Mouse (Mus musculus): ENCODE data around the gene H2-Eb1. TPM values are rescaled to one million over a fixed set of nuclear protein-coding genes. Genes with fewer than 3 reads are reported as not detected.

Gene H2-Eb1
- polyA plus RNA-seq, 1 experiment from 2014 or later = 2.5 TPM

DNA sequence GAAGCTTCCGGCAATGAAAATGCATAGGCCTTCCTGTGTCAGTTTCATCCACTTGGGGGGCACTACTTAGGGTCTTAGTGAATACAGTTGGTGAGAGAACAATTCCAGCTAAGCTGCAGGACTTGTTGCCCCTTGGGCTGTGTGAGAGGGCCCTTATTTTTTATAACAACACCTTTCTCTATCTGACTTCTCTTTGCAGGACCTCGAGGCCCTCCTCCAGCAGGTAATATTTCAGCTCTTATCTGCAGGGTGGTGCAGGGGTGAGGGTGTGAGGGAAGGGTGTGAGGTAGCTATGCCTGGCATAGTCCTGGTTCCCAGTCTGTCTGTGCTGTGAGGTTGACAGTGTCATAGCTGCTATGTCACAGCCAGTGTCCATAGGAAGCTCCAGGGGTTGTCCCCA, 37.4 kb upstream of the H2-Eb1 start:
- no peak overlapping the region for H3K4me3 ChIP-seq (ENCODE audit: low read depth, low read length)
- H3K4me1 ChIP-seq (replicated peaks; ENCODE audit: control insufficient read depth, insufficient read depth, low read length) = 0 out of 2 replicates have a peak, but pooled peaks cover 3% of the 10 kb centered on the region
- H3K27ac ChIP-seq (ENCODE audit: low read depth, low read length) = no peak overlapping the region
- DNase-seq (ENCODE audit: low spot score) = no peak
- peaks cover 13% of the 10 kb centered on the region for H3K27me3 ChIP-seq (ENCODE audit: control insufficient read depth, insufficient read depth, low read length)
- 79% methylated on average over 2 of the region's 2 CpGs for WGBS
- H3K36me3 ChIP-seq (ENCODE audit: control insufficient read depth, insufficient read depth, low read length) = no peaks in the 10 kb centered on the region
- H3K9me3 ChIP-seq (ENCODE audit: control insufficient read depth, low read length) = no peaks in the 10 kb centered on the region
- no peak overlapping the region for H3K4me2 ChIP-seq (replicated peaks; ENCODE audit: low read depth, low read length)
- no peak overlapping the region for H3K9ac ChIP-seq (ENCODE audit: low read depth, low read length)
- no peak for ATAC-seq (ENCODE audit: low FRiP score)

DNA sequence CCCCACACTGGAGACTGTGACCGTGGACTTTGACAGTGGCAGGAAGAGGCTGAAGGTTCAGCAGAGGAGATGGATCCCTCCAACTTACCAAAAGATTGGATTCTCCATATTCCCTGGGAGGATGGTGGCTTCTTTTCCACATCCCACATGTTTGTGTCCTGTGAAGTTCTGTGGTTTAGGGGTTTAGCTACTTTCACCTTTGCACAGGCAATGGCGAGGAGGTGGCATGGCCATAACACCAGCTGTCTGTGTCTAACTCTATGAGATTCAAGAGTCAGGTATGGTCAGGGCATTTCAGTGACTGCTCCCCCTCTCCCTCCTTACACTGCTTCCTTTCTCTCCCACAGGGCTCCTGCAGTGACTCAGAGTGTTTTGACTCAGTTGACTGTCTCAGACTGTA, 36.9 kb upstream of the H2-Eb1 start:
- ATAC-seq (ENCODE audit: low FRiP score) (no peak), DNase-seq (ENCODE audit: low spot score) (no peak)
- Histone ChIP-seq H3K27me3 (ENCODE audit: control insufficient read depth, insufficient read depth, low read length) (peaks cover 12% of the 10 kb centered on the region; the same call in 1 of the 2 replicates), H3K9ac (ENCODE audit: low read depth, low read length) (no peak overlapping the region), H3K4me1 (replicated peaks; ENCODE audit: control insufficient read depth, insufficient read depth, low read length) (0 out of 2 replicates have a peak, but pooled peaks cover 3% of the 10 kb centered on the region), H3K27ac (ENCODE audit: low read depth, low read length) (no peak overlapping the region), H3K36me3 (ENCODE audit: control insufficient read depth, insufficient read depth, low read length) (no peaks in the 10 kb centered on the region), H3K4me2 (replicated peaks; ENCODE audit: low read depth, low read length) (no peak overlapping the region), H3K4me3 (ENCODE audit: low read depth, low read length) (no peak overlapping the region), H3K9me3 (ENCODE audit: control insufficient read depth, low read length) (no peaks in the 10 kb centered on the region)
- WGBS = 86% methylated on average over 2 of the region's 2 CpGs

DNA sequence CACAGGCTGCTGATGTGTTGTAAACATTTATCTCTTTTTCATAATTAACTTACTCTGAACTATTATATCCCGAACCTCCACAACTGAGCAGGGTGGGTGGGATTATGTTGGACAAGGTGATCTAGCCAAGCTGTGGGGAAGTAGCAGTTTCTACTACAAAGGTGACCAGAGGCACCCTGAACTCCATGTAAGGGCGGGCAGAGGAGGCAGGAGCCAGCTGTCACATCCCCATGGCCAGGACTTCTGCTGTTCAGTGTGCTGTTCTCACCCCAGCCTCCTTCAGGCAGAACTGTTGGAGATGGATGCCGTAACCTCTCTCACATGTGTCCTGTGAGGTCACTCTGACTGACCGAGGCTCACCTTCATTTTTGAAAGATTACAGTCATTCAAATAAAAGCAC, 35.9 kb upstream of the H2-Eb1 start:
- no peak overlapping the region for H3K9ac ChIP-seq (ENCODE audit: low read depth, low read length)
- no peak for DNase-seq (ENCODE audit: low spot score)
- H3K27me3 ChIP-seq (ENCODE audit: control insufficient read depth, insufficient read depth, low read length) = peaks cover 5% of the 10 kb centered on the region; the same call in 1 of the 2 replicates
- 80% methylated on average over 4 of the region's 4 CpGs for WGBS
- H3K4me2 ChIP-seq (replicated peaks; ENCODE audit: low read depth, low read length) = no peak overlapping the region
- ATAC-seq (ENCODE audit: low FRiP score) = no peak
- no peak overlapping the region for H3K4me3 ChIP-seq (ENCODE audit: low read depth, low read length)
- no peaks in the 10 kb centered on the region for H3K36me3 ChIP-seq (ENCODE audit: control insufficient read depth, insufficient read depth, low read length)
- H3K4me1 ChIP-seq (replicated peaks; ENCODE audit: control insufficient read depth, insufficient read depth, low read length) = 0 out of 2 replicates have a peak, but pooled peaks cover 3% of the 10 kb centered on the region
- no peak overlapping the region for H3K27ac ChIP-seq (ENCODE audit: low read depth, low read length)
- no peaks in the 10 kb centered on the region for H3K9me3 ChIP-seq (ENCODE audit: control insufficient read depth, low read length)

DNA sequence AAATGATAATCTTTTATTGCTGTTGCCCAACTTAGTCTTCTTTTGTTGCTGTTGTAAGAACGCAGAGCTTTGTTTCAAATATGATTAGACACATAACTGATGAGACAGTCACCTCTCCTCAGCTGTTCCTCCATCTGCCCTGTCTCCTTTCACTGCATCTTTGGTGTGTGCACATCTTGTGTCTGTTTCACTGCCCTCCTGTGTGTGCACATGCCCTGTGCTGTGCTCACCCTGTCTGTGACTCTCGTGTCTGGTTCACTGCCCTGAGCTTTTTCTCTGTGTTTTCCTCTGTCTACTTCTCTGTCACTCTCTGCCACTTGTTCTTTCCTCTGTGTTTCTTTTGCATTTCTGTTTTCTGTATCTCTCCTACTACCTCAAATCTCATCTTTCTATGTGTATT, 35.4 kb upstream of the H2-Eb1 start:
- Histone ChIP-seq H3K4me1 (replicated peaks; ENCODE audit: control insufficient read depth, insufficient read depth, low read length) (no peaks in the 10 kb centered on the region), H3K9me3 (ENCODE audit: control insufficient read depth, low read length) (no peaks in the 10 kb centered on the region), H3K36me3 (ENCODE audit: control insufficient read depth, insufficient read depth, low read length) (no peaks in the 10 kb centered on the region), H3K4me3 (ENCODE audit: low read depth, low read length) (no peak overlapping the region), H3K27me3 (ENCODE audit: control insufficient read depth, insufficient read depth, low read length) (0 out of 2 replicates have a peak, but pooled peaks cover under 1% of the 10 kb centered on the region), H3K4me2 (replicated peaks; ENCODE audit: low read depth, low read length) (no peak overlapping the region), H3K9ac (ENCODE audit: low read depth, low read length) (no peak overlapping the region), H3K27ac (ENCODE audit: low read depth, low read length) (no peak overlapping the region)
- 87% methylated on average over 2 of the region's 2 CpGs for WGBS
- ATAC-seq (ENCODE audit: low FRiP score) (no peak), DNase-seq (ENCODE audit: low spot score) (no peak)

DNA sequence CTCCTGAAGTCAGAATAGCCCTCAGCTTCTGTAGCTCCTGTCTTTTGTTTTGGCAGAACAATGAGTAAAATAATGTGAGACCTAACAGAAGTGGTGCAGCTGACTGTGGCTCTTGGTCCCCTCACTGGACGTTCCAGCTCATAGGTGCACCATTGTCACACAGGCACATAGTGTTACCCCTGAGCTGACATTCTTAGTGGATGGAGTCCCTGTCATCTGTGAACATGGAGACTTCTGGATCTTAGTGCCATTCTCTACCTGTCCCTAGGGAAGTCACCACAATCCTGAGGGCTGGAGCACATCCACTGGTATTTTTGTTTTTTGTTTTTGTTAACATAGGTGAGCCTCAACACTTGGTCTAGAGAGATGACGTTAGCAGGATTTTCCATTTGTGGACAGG, 34.7 kb upstream of the H2-Eb1 start:
- H3K9ac ChIP-seq (ENCODE audit: low read depth, low read length) = no peak overlapping the region
- WGBS = 76% methylated on average over 2 of the region's 2 CpGs

DNA sequence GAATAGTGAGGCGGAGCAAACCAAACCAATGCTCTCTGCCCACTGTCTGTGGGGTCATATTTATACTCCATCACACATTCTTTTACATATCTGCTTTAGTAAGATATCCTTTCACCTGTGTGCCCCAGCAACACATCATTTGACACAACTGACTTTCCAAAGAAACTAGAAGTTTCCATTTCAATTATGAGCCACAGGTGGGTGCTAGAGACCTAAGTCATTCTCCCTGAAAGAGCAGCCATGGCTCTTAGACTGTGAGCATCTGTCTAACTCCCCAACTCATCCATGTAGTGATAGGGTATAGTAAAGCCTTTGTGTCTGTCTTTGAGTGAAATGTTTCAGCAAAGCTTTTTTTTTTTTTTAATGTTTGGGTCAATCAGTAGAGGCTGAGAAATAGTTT, 33.6 kb upstream of the H2-Eb1 start:
- no peak overlapping the region for H3K9ac ChIP-seq (ENCODE audit: low read depth, low read length)
- H3K4me1 ChIP-seq (replicated peaks; ENCODE audit: control insufficient read depth, insufficient read depth, low read length) = no peaks in the 10 kb centered on the region
- ATAC-seq (ENCODE audit: low FRiP score) (no peak), DNase-seq (ENCODE audit: low spot score) (no peak)
- H3K36me3 ChIP-seq (ENCODE audit: control insufficient read depth, insufficient read depth, low read length) = no peaks in the 10 kb centered on the region
- 91% methylated on average over 1 of the region's 1 CpGs for WGBS
- no peaks in the 10 kb centered on the region for H3K9me3 ChIP-seq (ENCODE audit: control insufficient read depth, low read length)
- H3K4me2 ChIP-seq (replicated peaks; ENCODE audit: low read depth, low read length) = no peak overlapping the region
- no peak overlapping the region for H3K27ac ChIP-seq (ENCODE audit: low read depth, low read length)
- no peak overlapping the region for H3K4me3 ChIP-seq (ENCODE audit: low read depth, low read length)
- H3K27me3 ChIP-seq (ENCODE audit: control insufficient read depth, insufficient read depth, low read length) = no peaks in the 10 kb centered on the region

More for the DNA sequence above, 34.7 kb upstream of the H2-Eb1 start:
- Histone ChIP-seq H3K36me3 (ENCODE audit: control insufficient read depth, insufficient read depth, low read length) (no peaks in the 10 kb centered on the region), H3K27me3 (ENCODE audit: control insufficient read depth, insufficient read depth, low read length) (no peaks in the 10 kb centered on the region), H3K27ac (ENCODE audit: low read depth, low read length) (no peak overlapping the region), H3K9me3 (ENCODE audit: control insufficient read depth, low read length) (no peaks in the 10 kb centered on the region), H3K4me3 (ENCODE audit: low read depth, low read length) (no peak overlapping the region), H3K4me2 (replicated peaks; ENCODE audit: low read depth, low read length) (no peak overlapping the region), H3K4me1 (replicated peaks; ENCODE audit: control insufficient read depth, insufficient read depth, low read length) (no peaks in the 10 kb centered on the region)
- DNase-seq (ENCODE audit: low spot score) = no peak
- ATAC-seq (ENCODE audit: low FRiP score) = no peak

DNA sequence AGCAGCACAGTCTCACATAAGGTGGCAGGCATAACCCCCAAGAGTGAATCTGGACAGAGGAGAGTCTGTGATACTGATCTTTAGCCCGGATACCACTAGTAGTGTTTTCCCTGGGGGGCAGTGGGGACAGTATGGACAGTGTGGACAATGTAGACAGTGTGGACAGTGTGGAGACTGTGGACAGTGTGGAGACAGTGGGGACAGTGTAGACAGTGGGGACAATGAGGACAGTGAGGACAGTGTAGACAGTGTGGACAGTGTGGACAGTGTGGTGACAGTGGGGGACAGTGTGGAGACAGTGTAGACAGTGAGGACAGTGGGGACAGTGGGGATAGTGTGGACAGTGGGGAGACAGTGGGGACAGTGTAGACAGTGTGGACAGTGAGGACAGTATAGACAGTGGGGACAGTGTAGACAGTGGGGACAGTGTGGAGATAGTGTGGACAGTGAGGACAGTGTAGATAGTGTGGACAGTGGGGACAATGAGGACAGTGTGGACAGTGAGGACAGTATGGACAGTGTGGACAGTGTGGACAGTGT, 25.1 kb upstream of the H2-Eb1 start:
- no peak overlapping the region for H3K9ac ChIP-seq (ENCODE audit: low read depth, low read length)
- H3K4me2 ChIP-seq (replicated peaks; ENCODE audit: low read depth, low read length) = no peak overlapping the region
- no peak overlapping the region for H3K4me3 ChIP-seq (ENCODE audit: low read depth, low read length)
- H3K27me3 ChIP-seq (ENCODE audit: control insufficient read depth, insufficient read depth, low read length) = no peaks in the 10 kb centered on the region
- H3K4me1 ChIP-seq (replicated peaks; ENCODE audit: control insufficient read depth, insufficient read depth, low read length) = no peaks in the 10 kb centered on the region
- no peaks in the 10 kb centered on the region for H3K9me3 ChIP-seq (ENCODE audit: control insufficient read depth, low read length)
- no peak overlapping the region for H3K27ac ChIP-seq (ENCODE audit: low read depth, low read length)
- H3K36me3 ChIP-seq (ENCODE audit: control insufficient read depth, insufficient read depth, low read length) = no peaks in the 10 kb centered on the region
- no peak for DNase-seq (ENCODE audit: low spot score)
- no peak for ATAC-seq (ENCODE audit: low FRiP score)
- 71% methylated on average over 1 of the region's 1 CpGs for WGBS

DNA sequence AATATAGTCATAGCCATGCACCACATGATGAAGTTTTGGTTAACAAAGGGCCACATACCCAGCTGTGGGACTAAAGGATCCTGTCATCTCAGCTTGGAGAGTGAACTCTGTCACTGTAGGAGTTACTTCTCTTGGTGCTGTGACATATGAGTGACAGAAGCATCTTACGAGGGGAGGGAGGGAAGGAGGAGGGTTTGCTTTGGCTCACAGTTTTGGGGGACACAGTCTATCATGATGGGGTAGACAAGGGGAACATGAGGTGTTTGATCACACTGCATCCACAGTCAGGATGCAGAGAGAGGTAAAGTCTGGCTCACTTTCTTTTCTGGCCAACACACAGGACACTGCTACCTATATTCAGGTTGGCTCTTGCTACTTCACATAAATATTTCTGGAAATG, 23.8 kb upstream of the H2-Eb1 start:
- no peaks in the 10 kb centered on the region for H3K27me3 ChIP-seq (ENCODE audit: control insufficient read depth, insufficient read depth, low read length)
- WGBS = 81% methylated on average over 1 of the region's 1 CpGs
- no peaks in the 10 kb centered on the region for H3K9me3 ChIP-seq (ENCODE audit: control insufficient read depth, low read length)
- H3K9ac ChIP-seq (ENCODE audit: low read depth, low read length) = no peak overlapping the region
- H3K36me3 ChIP-seq (ENCODE audit: control insufficient read depth, insufficient read depth, low read length) = no peaks in the 10 kb centered on the region
- H3K4me3 ChIP-seq (ENCODE audit: low read depth, low read length) = no peak overlapping the region
- no peak overlapping the region for H3K4me2 ChIP-seq (replicated peaks; ENCODE audit: low read depth, low read length)
- H3K4me1 ChIP-seq (replicated peaks; ENCODE audit: control insufficient read depth, insufficient read depth, low read length) = no peaks in the 10 kb centered on the region
- ATAC-seq (ENCODE audit: low FRiP score) = no peak
- no peak overlapping the region for H3K27ac ChIP-seq (ENCODE audit: low read depth, low read length)
- DNase-seq (ENCODE audit: low spot score) = no peak

DNA sequence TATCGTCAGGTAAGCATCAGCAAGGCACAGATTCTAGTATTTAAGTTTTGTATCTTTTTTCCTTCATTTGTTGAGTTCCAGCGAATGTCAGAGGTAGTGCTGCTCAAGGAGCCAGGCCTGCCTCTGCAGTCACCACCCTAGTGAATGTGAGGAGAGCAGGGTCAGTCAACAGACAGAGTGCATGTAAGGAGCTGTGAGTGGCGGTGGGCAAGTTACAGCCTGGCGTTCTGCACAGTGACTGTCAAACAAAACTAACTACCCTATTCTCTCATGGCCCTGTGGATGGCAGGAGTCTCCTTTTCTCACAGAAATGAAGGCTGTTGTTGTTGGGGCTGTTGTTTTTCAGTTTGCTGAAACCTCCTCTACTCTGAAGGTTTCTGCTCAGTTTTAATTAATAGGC, 20.3 kb upstream of the H2-Eb1 start:
- H3K4me3 ChIP-seq (ENCODE audit: low read depth, low read length) = no peak overlapping the region
- H3K9me3 ChIP-seq (ENCODE audit: control insufficient read depth, low read length) = no peaks in the 10 kb centered on the region
- H3K4me1 ChIP-seq (replicated peaks; ENCODE audit: control insufficient read depth, insufficient read depth, low read length) = no peaks in the 10 kb centered on the region
- no peak overlapping the region for H3K9ac ChIP-seq (ENCODE audit: low read depth, low read length)
- no peak overlapping the region for H3K4me2 ChIP-seq (replicated peaks; ENCODE audit: low read depth, low read length)
- WGBS = 79% methylated on average over 4 of the region's 4 CpGs
- DNase-seq (ENCODE audit: low spot score) (no peak), ATAC-seq (ENCODE audit: low FRiP score) (no peak)
- no peaks in the 10 kb centered on the region for H3K36me3 ChIP-seq (ENCODE audit: control insufficient read depth, insufficient read depth, low read length)
- no peak overlapping the region for H3K27ac ChIP-seq (ENCODE audit: low read depth, low read length)
- no peaks in the 10 kb centered on the region for H3K27me3 ChIP-seq (ENCODE audit: control insufficient read depth, insufficient read depth, low read length)
